ENCODE assay signal across 26 mouse cellular contexts in the genomic region with DNA sequence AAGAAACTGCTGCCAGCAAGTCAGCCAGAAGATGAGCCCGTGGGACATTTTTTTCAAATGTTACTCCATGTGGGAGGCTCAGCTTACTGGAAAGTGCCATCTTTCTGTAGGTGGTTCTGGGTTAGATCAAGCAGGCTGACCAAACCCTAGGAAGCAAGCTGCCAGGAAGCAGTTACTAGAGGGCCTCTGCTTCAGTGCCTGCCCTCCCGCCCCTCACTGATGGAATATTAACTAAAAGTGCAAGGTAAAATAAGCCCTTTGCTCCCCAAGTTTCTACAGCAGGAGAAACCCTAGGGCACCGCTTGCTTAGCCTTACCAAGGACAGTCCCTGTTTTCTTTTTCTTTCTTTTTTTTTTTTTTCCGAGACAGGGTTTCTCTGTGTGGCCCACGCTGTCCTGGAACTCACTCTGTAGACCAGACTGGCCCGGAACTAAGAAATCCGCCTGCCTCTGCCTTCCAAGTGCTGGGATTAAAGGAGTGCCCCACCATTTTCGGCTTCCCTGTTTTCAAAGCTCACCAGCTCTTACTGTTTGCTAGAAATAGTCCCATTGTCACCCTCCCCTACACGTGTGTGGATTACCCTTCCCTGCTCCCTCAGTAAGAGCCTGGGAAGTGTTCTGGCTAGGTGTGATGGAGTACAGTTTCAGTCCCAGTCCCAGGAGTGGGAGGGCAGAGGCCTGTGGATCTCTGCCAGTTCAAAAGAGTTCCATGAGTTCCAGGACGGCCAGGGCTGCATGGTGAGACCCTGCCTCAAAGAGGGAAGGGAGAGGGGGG. TPM values are rescaled to one million over a fixed set of nuclear protein-coding genes. Genes with fewer than 3 reads are reported as not detected.
DNase-seq lines count a peak whose midpoint lies in the region; ATAC-seq and TF ChIP-seq lines count a peak whose summit lies in the region.
"Had no signal": no experiment of that assay in that cellular context is flagged by ENCODE, and none has a peak within 500 bp of the region (broad histone marks: within the 10 kb centered on the region; RNA-seq: fewer than 3 reads in every experiment).

No protein-coding gene starts in this region.

- no peaks in the 10 kb centered on the region for H3K27me3 ChIP-seq in liver, adult 2 months (ENCODE audit: control insufficient read depth, insufficient read depth, low read length)
- H3K27me3 ChIP-seq in liver, embryonic 11.5 days (replicated peaks; ENCODE audit: control insufficient read depth, insufficient read depth, low read length) = no peaks in the 10 kb centered on the region
- no peaks in the 10 kb centered on the region for H3K27me3 ChIP-seq in kidney, embryonic 15.5 days
- H3K27me3 ChIP-seq: hindbrain, embryonic 15.5 days; limb, embryonic 12.5 days; liver, embryonic 13.5 days; neural tube, embryonic 12.5 days had no signal

- no peak for ATAC-seq in liver, embryonic 11.5 days (replicated peaks; ENCODE audit: low FRiP score)
- no peak for ATAC-seq in kidney, embryonic 15.5 days (replicated peaks; ENCODE audit: low FRiP score)
- ATAC-seq: activated CD4-positive, CD25-positive, alpha-beta regulatory T cell, adult 4 months; forebrain, embryonic 16.5 days; inflammation-experienced regulatory T-cells, adult 6 months had no signal

- no peaks in the 10 kb centered on the region for H3K9me3 ChIP-seq in liver, embryonic 11.5 days (ENCODE audit: control insufficient read depth, low read length)
- H3K9me3 ChIP-seq in kidney, embryonic 15.5 days (replicated peaks) = no peaks in the 10 kb centered on the region
- H3K9me3 ChIP-seq: forebrain, embryonic 10.5 days; hindbrain, embryonic 10.5 days; hindbrain, embryonic 15.5 days; limb, embryonic 12.5 days; liver, embryonic 13.5 days; midbrain, embryonic 10.5 days; neural tube, embryonic 12.5 days had no signal

- no peak overlapping the region for H3K4me3 ChIP-seq in liver, adult 2 months (ENCODE audit: insufficient read depth, low read depth, low read length)
- no peak overlapping the region for H3K4me3 ChIP-seq in liver, embryonic 11.5 days (ENCODE audit: low read depth, low read length)
- H3K4me3 ChIP-seq in kidney, embryonic 15.5 days (replicated peaks) = no peak overlapping the region
- H3K4me3 ChIP-seq: forebrain, embryonic 10.5 days; hindbrain, embryonic 10.5 days; hindbrain, embryonic 15.5 days; left cerebral cortex, adult 2 months; limb, embryonic 12.5 days; liver, embryonic 13.5 days; midbrain, embryonic 10.5 days; myocyte; neural tube, embryonic 12.5 days had no signal

- no peaks in the 10 kb centered on the region for H3K79me2 ChIP-seq in liver, adult 2 months (ENCODE audit: control insufficient read depth, insufficient read depth, low read length)

- H3K36me3 ChIP-seq in liver, adult 2 months (ENCODE audit: control insufficient read depth, insufficient read depth, low read length) = peaks cover 1% of the 10 kb centered on the region; the same call in 1 of the 2 replicates
- peaks cover 38% of the 10 kb centered on the region for H3K36me3 ChIP-seq in liver, embryonic 11.5 days (ENCODE audit: control insufficient read depth, insufficient read depth, low read length)
- H3K36me3 ChIP-seq in kidney, embryonic 15.5 days = peaks cover 48% of the 10 kb centered on the region

- DNase-seq in liver, adult 2 months (ENCODE audit: extremely low read depth, low read depth, low spot score) = peak; percentile 41
- no peak for DNase-seq in liver, embryonic 11.5 days (ENCODE audit: low spot score)
- DNase-seq in kidney, adult 18-20 months = peak; percentile 55
- DNase-seq in kidney, postnatal 25 days = peak; percentile 66 to 85
- no peak for DNase-seq in layer of hippocampus, postnatal 25 days (ENCODE audit: extremely low spot score in 1 of 2, low spot score in 1 of 2)
- no peak for DNase-seq in ovary, postnatal 14 days (ENCODE audit: low spot score)
- no peak for DNase-seq in ovary, postnatal 36 days (ENCODE audit: low spot score)
- DNase-seq: adrenal gland, adult 2 months; cerebellum, adult 2 months; cerebellum, postnatal 25 days; heart, postnatal 14 days; liver, embryonic 13.5 days; lung, adult 2 months; thymus, postnatal 4 days had no signal

- H3K4me2 ChIP-seq in liver, embryonic 11.5 days = no peak overlapping the region
- no peak overlapping the region for H3K4me2 ChIP-seq in kidney, embryonic 15.5 days
- H3K4me2 ChIP-seq: hindbrain, embryonic 15.5 days; limb, embryonic 12.5 days; liver, embryonic 13.5 days; neural tube, embryonic 12.5 days had no signal

- H3K9ac ChIP-seq in liver, adult 2 months (ENCODE audit: low read depth, low read length) = no peak overlapping the region
- H3K9ac ChIP-seq in liver, embryonic 11.5 days (ENCODE audit: low read depth, low read length) = no peak overlapping the region
- H3K9ac ChIP-seq in kidney, embryonic 15.5 days = no peak overlapping the region
- H3K9ac ChIP-seq: hindbrain, embryonic 15.5 days; limb, embryonic 12.5 days; liver, embryonic 13.5 days; neural tube, embryonic 12.5 days had no signal

- TF ChIP-seq CTCF in liver, adult 2 months (IDR thresholded peaks at IDR 0.05; ENCODE audit: low read depth, low read length) = no peak

- H3K27ac ChIP-seq in liver, adult 2 months (replicated peaks; ENCODE audit: insufficient read depth, low read depth, low read length) = no peak overlapping the region
- H3K27ac ChIP-seq in liver, embryonic 11.5 days (ENCODE audit: low read depth, low read length) = no peak overlapping the region
- H3K27ac ChIP-seq in kidney, embryonic 15.5 days = peak overlapping the region; percentile 56
- H3K27ac ChIP-seq: forebrain, embryonic 10.5 days; hindbrain, embryonic 10.5 days; hindbrain, embryonic 15.5 days; left cerebral cortex, adult 2 months; limb, embryonic 12.5 days; liver, embryonic 13.5 days; midbrain, embryonic 10.5 days; neural tube, embryonic 12.5 days had no signal

- TF ChIP-seq POLR2A in liver, adult 2 months (IDR thresholded peaks at IDR 0.05; ENCODE audit: extremely low read depth, insufficient read depth, low read length) = no peak

- H3K4me1 ChIP-seq in liver, adult 2 months (ENCODE audit: control insufficient read depth, insufficient read depth, low read length) = no peaks in the 10 kb centered on the region; the same call in 1 of the 2 replicates
- 0 out of 2 replicates have a peak, but pooled peaks cover 4% of the 10 kb centered on the region for H3K4me1 ChIP-seq in liver, embryonic 11.5 days (replicated peaks; ENCODE audit: control insufficient read depth, insufficient read depth, low read length)
- peaks cover 7% of the 10 kb centered on the region for H3K4me1 ChIP-seq in kidney, embryonic 15.5 days

- 74% methylated on average over 10 of the region's 10 CpGs for WGBS in liver, adult 2 months
- WGBS in liver, embryonic 11.5 days = 86% methylated on average over 10 of the region's 10 CpGs
- WGBS in kidney, embryonic 15.5 days = 89% methylated on average over 10 of the region's 10 CpGs

RNA-seq across cellular contexts. Expression of a gene that starts 2.3 kb away (rescaled TPM):
- total RNA-seq in liver, adult 2 months (2014; rRNA removed) = 4.1 and 5.2 TPM in 2 replicates
- polyA plus RNA-seq in liver, adult 2 months (2012; rRNA removed) = 5.2 and 7.1 TPM in 2 replicates
- polyA plus RNA-seq in liver, embryonic 11.5 days (2014; fragmentation: Nextera tagmentation; extraction: Ambion mirVana) = 7.1 and 7.2 TPM in 2 replicates
- 14.8 and 15.0 TPM in 2 replicates for polyA plus RNA-seq in kidney, embryonic 15.5 days (2015; fragmentation: Nextera tagmentation; extraction: Ambion mirVana)
- 10 to 100 TPM; 32.2 to 33.3 TPM for total RNA-seq in layer of hippocampus, postnatal 25 days (2021)

RNA-seq across cellular contexts. Expression of a gene that starts 37.9 kb away (rescaled TPM):
- 24.6 and 27.7 TPM in 2 replicates for total RNA-seq in liver, adult 2 months (2014; rRNA removed)
- polyA plus RNA-seq in liver, adult 2 months (2012; rRNA removed) = 18.2 and 19.8 TPM in 2 replicates
- polyA plus RNA-seq in liver, embryonic 11.5 days (2014; fragmentation: Nextera tagmentation; extraction: Ambion mirVana) = 56.0 and 56.7 TPM in 2 replicates
- polyA plus RNA-seq in kidney, embryonic 15.5 days (2015; fragmentation: Nextera tagmentation; extraction: Ambion mirVana) = 47.4 and 49.7 TPM in 2 replicates
- 10 to 100 TPM; 56.5 to 57.5 TPM for total RNA-seq in layer of hippocampus, postnatal 25 days (2021)

RNA-seq across cellular contexts. Expression of a gene that starts 44.0 kb away (rescaled TPM):
- total RNA-seq in liver, adult 2 months (2014; rRNA removed) = 4.1 and 4.4 TPM in 2 replicates
- polyA plus RNA-seq in liver, adult 2 months (2012; rRNA removed) = 1.2 and 1.8 TPM in 2 replicates
- 102 and 120 TPM in 2 replicates for polyA plus RNA-seq in liver, embryonic 11.5 days (2014; fragmentation: Nextera tagmentation; extraction: Ambion mirVana)
- polyA plus RNA-seq in kidney, embryonic 15.5 days (2015; fragmentation: Nextera tagmentation; extraction: Ambion mirVana) = 65.3 and 69.0 TPM in 2 replicates
- total RNA-seq in layer of hippocampus, postnatal 25 days (2021) = 10 to 100 TPM; 17.6 to 20.4 TPM

Comparison
In these comparisons a context has a peak if more than half of its experiments do, and no peak if none do; other contexts are left out.
1. DNase-seq: peak in liver, adult 2 months (single experiment), kidney, adult 18-20 months (single experiment) and kidney, postnatal 25 days (2 of 2); none in liver, embryonic 11.5 days (single experiment), layer of hippocampus, postnatal 25 days (0 of 2), ovary, postnatal 14 days (single experiment) and ovary, postnatal 36 days (single experiment).
2. RNA of a gene that starts 44.0 kb away (polyA plus RNA-seq): 102 to 120 TPM in liver, embryonic 11.5 days and 65.3 to 69.0 TPM in kidney, embryonic 15.5 days; 1.2 to 1.8 TPM in liver, adult 2 months; every median in the first group is over 10 times any median in the second.